Mouse (Mus musculus): ENCODE results near the gene Map4k1.
"Not testable (repeated sequence)": the region's sequence is repeated elsewhere in the genome, so short reads cannot be mapped to it uniquely, and the experiment has no call there.

The Map4k1 gene

DNA sequence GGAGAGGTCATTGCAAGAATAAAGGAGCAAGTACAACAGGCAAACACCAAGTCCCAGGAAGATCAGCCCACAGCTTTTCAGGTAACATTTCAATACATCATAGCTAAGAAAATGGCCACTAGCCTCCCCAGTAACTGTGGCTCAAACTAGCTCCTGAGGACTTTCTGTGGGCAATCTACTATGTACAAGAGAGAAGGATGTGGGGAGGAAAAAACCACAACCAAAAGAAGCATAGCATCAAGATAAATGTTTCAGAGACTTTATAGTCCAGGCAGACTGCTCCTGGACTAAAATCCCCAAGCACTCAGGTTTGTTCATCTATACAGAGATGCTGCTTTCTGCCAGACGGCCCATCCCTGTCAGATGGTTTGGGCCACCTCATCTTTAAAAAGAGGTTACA lies 25.6 kb upstream of the Map4k1 start:
- no peak for DNase-seq

DNA sequence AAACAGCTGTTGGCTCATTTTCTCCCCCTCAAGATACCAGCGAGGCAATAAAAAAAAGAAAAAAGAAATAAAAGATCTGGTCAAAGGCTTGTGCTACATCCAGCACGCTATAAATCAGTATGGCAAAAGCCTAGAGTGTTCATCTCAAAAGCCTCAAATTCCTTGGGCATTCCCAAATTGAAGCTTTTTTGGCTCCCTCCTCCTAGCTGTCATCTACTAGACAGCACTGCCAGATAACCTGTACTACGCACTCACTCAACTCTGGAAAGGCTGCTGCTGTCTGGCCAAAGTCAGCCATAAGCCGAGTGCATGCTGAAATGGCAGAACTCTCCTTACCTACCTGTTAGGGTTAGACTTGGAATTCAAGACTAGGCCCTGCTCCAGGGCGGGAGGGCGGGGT lies 24.6 kb upstream of the Map4k1 start:
- DNase-seq, result peak; percentile 40

DNA sequence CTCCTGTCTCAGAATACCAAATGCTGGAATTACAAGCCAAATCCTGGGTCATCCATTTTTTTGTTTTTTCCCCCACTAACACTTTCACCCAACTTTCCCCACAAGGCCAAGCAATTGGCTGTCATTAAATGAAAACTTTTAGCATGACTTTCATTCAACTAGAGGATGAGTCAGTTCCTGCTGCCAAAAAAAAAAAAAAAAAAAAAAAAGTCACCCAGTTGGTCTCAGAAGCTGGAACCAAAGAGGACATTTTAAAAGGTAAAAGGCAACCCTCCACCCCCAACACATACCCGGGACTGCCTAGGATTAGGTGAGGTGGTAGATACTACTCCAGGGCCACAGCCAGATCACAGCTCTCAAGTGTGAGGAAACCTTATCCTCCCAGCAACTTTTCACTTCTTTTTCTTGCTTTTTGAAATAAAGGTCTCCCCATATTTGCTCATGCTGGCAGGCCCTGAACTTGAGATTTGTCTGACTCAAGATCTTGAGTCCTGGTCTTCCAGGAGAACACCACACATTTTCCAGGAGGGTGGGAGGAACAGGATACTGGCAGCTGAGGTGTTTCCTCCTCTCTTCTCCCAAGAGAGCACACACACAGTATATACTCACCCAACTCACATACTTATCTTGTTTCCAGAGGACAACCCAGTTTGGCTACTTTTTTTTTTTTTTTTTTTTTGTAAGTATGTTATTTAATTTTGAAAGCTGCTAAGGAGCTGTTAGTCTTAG lies 23.7 kb upstream of the Map4k1 start:
- no peak for DNase-seq

DNA sequence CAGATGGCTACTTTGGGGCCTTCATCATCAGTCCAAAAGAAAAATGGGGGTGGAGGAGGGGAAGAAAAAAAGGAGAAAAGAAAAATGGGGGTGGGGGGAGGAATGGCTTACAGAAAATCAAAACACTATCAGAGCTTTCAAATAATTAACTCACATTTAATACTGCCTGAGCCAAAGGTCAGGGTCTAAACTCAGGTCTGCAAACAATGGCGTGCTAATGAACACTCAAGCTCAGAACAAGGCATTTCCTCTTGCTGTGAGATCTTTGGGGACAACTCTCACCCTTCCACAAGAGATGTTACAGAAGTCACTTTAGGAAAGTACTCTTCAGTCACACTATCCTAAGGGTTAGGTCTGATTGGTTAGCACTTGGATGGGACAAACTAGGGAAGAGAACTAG lies 23.1 kb upstream of the Map4k1 start:
- DNase-seq, result no peak

DNA sequence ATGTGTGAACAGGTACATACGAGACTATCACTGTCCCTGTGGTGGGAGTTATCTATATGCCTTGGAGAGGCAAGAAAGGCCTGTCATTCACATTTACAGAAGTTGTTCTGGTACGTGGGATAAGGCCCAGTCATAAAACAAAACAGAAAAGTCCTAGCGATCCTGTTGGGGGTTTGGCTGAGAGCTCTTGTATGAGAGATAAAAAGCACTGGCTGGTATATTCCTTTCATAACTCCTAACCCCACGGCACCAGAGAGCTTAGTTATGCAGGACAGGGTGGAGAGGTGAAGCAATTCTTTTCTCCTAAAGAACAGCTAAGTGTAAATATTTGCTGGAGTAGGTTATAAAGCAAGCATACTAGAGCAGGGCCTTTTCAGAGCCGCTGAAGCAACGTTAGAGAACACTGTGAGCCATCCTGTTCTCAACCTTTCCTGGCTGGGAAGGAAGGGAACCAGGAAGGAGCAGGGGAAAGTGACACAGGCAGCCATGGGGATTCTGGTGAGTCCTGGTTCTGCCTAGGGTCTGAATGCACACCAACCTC lies 22.3 kb upstream of the Map4k1 start:
- DNase-seq, result peak; percentile 42

DNA sequence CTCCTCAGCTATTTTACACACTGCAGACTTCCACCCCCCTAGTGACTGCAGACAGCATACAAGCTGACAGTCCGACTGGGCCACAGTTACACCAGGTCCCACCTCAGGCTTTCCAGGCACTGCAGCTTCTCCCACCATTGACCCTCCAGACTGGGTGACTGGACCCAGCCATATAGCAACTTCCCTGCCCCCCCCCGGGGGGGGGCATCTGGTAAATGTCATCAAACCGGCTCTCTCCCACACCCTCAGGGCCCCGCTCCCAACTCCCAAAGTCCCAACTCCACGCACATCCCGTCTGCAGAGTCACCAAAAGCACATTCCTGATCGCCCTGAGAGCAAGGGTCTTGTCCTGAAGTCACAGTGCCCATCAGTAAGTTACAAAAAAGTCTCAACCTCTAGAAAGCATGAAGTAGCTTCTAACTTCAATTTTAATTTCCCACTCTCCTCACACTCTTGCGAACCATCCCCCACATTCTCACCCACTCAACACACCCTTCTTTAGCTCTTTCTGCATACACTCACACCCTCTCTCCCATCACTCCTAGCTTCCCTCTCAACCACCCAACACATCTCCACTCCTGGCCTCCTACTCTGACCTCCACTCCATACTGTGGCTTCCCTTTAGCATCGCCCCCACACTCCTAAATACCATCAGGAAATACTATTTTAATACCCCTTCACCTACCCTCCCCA lies 21.4 kb upstream of the Map4k1 start:
- DNase-seq, result no peak

DNA sequence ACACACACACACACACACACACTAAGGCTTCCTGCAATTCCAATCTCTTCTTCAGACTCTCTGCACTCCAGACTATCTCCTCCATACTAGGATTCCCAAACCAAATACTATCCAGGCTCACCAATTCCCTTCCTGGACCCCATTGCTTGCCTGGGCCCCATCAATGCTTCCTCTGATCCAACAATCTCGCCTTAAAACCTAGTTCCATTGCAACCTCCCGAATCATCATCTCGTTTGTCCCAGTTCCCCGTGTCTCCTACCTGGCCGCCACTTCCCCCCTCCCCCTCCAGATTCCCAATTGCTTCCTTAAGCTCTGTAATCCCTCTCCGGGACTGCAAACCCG lies 20.3 kb upstream of the Map4k1 start:
- DNase-seq, result no peak

DNA sequence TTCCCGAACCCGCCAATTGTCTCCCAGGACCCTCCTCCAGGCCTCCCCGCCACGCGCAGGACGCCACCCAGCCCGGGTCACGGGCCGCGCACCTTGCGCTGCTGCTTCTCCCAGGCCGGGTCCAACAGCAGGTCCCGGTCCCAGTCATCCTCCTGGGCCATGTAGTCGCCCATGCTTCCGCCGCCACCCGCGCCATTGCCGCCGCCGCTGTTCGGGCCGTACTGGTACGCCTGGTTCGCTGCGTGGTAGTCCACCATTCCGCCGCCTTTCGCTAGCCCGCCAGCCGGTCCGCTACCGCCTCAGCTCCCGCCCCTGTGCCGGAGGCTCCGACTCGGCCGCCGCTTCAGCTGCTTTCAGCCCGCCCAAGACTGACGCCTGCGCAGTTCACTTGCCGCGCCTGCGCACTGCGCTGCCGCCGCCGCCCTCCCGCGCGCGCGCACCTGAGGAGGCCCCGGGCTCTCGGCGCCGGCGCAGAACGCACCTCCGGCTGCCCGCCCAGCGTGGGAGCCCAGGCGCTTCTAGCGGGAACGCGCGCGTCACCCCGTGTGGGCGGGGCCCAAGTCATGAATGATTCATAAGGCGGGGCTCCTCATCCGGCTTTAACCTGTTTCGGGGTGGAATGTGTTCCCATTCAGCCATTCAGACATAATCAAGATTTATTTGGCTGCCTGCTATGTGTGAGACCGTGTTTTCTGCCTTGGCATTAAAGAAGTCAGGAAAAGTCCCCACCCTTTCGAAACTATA lies 19.8 kb upstream of the Map4k1 start, which contains the start of gene Actn4:
Gene Actn4, minus strand, starts transcription at position 414 of the 744 bp plus-strand sequence.
- peak; percentile 99 for DNase-seq

DNA sequence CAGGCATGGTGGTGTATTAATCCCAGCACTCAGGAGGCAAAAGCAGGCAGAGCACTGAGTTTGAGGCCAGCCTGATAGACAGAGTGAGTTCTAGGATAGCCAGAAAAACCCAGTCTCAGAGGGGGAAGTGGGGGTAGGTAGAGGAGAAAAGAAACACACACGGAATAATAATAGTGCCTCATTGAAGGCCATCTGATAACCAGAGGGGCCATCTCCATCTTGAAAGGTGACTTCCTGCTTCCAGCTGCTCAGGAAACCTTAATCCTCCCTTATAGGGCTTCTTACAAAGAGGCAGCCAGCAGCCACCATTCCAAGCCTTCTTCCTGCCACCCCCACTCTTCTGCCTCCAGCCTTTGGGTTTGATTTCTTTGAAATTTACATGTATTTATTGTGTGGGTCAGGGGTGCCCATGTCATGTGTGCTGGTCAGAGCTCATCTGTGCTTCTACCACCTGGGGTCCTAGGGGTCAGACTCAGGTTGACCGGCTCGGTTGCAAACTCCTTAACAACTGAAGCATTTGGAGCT lies 18.4 kb upstream of the Map4k1 start:
- DNase-seq, result no peak

DNA sequence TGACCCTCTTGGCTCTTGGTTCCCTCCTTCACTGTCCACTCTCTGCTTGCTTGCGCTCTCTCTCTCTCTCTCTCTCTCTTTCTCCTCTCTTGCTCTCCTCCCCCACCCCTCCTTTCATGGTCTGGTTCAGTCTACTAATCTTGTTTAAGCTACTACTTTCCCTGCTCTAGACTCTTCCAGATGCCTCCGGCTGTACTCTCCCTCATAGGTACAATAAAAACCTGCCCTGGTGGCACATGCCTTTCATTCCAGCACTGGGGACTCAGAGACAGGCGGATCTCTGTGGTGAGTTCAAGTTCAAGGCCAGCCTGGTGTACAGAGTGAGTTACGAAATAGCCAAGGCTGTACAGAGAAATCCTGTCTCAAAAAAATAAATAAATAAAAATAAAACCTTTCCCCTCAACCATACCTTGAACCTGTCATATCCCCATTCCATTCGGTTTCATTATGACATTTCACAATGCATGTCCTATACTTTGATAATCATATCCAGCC lies 16.5 kb upstream of the Map4k1 start:
- DNase-seq, result no peak

DNA sequence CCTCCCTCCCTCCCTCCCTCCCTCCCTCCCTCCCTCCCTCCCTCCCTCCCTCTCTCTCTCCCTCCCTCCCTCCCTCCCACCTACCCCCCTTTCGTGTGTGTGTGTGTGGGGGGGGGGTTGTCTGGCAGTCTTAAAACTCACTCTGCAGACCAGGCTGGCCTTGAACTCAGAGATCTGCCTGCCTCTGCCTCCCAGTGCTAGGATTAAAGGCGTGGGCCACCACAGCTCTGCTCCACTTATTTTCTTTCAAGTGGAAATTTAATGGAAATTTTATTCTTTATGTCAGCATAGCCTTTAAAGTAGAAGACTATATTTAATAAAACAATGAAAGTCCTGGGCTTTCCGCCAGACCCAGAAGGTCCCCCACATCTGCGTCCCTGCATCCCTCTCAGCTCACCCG lies 15.7 kb upstream of the Map4k1 start:
- DNase-seq, result no peak

DNA sequence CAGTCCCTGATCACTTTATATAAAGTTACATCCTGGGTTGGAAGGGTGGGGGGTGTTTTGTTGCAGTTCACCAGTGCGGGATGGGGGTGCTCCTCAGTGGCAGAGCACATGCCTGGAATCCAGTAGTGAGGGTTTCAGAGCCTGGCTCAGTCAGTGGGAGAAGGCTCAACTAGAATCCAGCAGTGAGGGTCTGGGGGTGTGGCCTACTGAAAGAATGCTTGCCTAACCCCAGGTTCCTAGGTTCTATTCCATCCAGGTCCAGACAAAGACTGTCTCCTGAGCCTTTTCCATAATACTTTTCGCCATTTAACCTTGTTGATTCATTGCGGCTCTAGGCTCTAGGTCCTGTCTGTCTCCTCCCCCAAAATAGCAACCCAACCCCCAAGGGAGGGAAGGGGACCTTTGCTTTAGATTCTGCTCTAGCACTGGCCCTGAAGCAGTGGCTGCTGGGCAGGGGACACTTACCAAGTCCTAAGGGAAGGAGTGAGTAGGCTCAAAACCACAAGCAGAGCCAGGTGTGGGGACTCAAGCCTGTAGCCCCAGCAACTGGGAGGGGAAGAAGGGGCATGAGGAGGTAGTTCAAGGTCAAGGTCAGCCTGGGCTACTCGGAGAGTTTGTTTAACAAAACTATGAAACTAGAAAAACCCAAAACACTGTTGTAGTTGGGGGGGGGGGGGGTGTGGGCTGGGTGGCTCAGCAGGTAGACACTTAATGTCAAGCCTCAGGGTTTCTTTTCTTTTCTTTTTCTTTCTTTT lies 14.9 kb upstream of the Map4k1 start:
- DNase-seq, result no peak

DNA sequence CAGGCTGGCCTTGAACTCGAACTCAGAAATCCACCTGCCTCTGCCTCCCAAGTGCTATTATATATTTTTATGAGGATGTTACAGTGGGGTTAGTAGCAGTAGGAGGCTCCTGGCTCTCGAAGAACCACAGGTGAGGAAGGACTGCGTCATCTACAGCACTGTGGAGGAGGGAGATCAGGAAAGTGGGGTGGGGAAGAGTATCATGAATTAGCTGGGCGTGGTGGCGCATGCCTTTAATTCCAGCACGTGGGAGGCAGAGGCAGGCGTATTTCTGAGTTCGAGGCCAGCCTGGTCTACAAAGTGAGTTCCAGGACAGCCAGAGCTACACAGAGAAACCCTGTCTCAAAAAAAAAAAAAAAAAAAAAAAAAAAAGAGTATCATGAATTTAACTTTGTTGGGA lies 13.7 kb upstream of the Map4k1 start:
- DNase-seq, result not testable (repeated sequence)

DNA sequence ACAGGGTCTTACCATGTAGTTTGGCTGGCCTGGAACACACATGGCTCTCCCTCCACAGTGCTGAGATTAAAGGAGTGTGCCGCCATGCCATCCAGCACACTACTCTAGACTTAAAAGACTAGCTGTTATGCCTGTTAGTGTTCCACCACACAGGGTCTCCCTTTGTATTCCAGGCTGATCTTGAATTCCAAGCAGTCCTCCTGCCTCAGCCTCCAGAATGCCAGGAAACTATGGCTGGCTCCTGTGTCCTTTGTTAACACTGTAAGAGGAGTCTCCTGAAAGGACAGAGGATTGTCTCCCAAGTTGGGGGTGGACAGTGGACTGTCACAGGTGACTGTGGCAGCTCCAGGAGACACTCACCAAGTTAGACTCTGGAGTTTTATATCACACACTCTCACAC lies 12.6 kb upstream of the Map4k1 start:
- no peak for DNase-seq

DNA sequence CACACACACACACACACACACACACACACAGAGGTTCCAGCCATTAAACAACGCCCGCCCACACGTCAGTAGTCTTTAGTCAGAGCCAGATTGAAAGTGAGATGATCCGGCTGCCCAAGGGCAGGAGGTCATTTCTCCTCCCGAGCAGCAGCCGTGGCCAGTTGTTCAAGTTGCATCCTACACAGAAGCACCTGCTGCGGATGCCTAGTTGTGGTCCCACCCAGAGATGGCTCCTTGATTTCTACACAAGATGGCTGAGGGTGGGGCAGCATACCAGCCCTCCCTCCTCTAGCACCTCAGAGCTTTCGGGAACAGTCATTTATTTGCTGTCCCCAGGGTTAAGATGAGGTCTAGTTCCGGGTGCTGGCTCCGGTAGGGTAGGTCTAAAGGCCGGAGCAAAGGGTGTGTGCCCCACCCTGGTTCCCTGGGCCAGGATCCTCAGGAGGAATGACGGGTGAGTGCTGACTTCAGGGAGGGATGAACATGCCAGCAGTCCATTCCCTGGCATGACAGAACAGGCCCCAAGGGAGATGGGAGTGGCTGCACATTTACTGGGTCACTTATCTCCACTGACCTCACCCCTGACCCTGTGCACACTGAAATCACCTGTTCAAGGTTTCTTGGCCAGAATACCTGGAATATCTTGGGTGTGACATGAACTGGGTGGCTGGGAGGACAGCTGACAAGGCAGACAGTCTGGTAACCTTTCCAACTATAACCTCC lies 12.0 kb upstream of the Map4k1 start:
- peak; percentile 56 for DNase-seq

DNA sequence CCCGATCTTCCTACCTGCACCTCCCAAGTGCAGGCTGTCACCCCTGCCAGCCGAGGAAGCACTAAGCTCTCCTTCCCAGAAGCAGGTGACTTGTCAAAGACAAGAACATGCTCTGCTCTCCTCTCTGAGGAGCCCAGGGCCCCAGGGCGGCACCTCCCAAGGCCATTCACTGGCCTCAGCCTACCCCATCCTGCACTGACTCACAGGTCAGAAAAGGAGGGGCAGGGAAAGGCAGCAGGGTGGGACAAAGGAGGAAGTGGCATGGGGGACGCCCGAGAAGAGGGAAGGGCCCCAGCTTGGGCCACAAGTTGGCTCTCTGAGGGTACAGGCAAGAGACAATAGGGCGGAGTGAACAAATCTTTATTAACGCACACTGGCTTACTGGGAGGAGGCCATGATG lies 10.8 kb upstream of the Map4k1 start:
- no peak for DNase-seq

DNA sequence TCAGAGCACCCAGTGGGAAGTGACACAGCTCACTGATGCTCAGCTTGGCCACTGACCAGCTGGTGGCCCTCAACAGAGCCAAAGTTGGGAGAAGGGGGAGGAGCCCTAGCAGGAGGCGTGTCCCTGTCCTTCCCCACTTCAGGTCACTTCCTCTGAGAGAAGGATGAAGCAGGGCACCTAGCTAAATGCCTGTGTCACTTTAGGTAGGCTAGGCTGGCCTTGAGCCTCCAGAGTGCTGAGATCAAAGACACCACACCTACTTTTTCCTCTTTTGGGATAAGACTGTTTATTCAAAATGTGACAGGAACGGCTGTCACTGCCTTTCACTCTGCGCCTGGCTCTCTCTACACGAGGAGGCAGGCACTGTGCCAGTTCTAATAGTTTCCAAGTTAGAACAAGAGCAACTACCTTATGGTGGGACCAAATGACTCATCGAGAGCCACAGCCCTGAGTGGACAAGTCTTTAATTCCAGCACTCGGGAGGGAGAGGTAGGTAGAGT lies 10.0 kb upstream of the Map4k1 start:
- peak; percentile 83 for DNase-seq

DNA sequence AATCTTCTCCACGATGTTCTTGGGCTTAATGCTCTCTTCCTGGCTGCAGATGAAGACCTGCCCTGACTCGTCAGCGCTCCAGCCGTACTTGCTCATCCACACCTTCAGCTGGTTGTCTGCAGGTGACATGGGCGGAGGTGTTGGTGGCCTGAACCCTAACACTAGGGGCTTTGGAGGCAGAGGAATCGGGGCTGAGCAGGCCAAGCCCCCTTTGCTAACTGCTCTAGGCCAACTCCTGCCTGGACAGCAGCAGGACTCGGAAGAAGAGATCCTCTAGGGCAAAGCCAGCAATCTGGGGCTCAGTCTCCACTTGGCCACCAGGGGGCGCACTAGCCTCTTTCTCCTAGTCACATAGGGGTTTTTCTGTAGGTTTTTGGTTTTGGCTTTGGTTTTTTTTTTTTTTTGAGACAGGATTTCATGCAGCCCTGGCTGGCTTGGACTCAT lies 9.3 kb upstream of the Map4k1 start:
- peak; percentile 88 for DNase-seq

DNA sequence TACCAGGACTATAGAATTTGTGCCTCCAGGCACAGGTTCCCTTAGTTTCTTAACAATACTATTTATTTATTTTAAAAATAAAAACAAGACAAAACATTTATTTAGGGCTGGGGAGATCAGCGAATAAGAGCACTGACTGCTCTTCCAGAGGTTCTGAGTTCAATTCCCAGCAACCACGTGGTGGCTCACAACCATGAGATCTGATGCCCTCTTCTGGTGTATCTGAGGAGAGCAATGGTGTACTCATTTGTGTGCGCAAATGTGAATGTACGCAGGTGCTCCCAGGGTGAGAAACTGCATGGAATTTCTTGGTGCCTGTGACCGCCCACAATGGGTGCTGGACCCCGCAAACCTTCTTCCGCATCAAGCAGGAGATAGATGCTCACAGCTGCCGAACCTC lies 8.8 kb upstream of the Map4k1 start:
- DNase-seq, result peak; percentile 31

DNA sequence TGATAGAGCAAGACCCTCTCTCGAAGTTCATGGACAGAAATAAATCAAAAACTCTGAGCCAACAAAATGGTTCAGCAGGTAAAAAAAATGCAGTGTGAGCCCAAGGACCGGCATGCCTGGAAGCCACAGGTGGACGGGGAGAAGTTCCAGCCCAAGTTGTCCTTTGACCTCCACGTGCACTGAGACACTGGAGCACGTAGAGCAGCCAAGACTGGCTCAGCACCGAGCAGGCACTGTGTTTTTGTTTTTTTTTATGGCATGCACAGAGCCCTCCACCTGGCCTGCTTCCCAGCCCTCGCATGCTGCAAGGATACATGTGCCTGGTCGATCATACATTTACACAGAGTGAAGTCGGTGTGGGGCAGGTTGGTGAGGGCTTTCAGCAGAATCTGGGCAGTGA lies 4.3 kb upstream of the Map4k1 start:
- no peak for DNase-seq

DNA sequence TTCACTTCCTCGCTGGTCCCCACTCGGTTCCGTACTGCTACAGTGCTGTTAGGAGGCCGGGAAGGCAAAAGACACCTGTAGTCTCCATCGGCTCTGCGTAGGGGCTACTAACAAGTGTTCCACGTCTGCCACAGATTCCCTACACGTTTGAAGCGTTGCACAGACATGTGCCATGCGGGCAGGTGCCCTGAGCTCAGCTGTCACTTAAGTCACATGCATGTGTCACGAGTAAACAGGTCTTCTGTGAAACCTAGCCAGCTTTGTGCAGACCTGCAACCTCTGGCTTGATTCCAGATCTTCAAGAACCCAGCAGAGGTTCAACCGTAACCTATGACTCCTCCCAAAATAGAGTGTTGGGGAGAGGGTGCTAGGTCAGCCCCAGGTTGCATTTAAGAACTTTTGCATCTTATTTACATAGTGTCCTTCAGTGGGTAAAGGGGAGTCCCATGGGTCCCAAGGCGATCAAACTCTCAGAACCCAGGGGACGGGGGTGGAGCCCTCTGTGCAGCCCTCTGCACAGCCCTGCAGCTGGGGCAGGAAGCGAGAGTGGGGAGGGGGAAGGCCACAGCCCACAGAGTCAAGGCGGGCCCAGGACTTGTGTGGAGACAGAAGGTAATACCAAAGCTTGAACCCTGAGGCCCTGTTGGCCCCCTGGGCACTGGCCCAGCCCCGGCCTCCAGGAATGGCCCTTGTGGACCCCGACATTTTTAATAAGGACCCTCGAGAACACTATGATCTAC lies 594 bp downstream of the Map4k1 start:
- DNase-seq, result peak; percentile 55

Data from lung, postnatal 10 days (tissue).